Mouse (Mus musculus): ENCODE measurements at regions not wholly inside any gene's neighbourhood (a gene's known extent, or its start where the extent isn't known, plus 50 kb on each side); places are given as distances from the start of the nearest gene placed in this dataset.

GRCm38 (mm10) chr7:36078089-36078654 is 275.4 kb upstream of the Zfp507 start:
- Histone ChIP-seq H3K4me3 (replicated peaks; ENCODE audit: extremely low read depth, low read depth, low read length) (no peak overlapping the region), H3K4me1 (ENCODE audit: control insufficient read depth, insufficient read depth, low read length) (no peaks in the 10 kb centered on the region)
- no peak for TF ChIP-seq CTCF (IDR thresholded peaks at IDR 0.05; ENCODE audit: insufficient read depth, low read length)
- no peak for TF ChIP-seq POLR2A (IDR thresholded peaks at IDR 0.05; ENCODE audit: borderline replicate concordance, extremely low read depth, low read depth, low read length)
- no peak for DNase-seq
- WGBS, result 59% methylated on average over 11 of the region's 11 CpGs

GRCm38 (mm10) chr7:36077271-36077670 is 274.5 kb upstream of the Zfp507 start:
- H3K4me1 ChIP-seq (ENCODE audit: control insufficient read depth, insufficient read depth, low read length), result no peaks in the 10 kb centered on the region
- 54% methylated on average over 2 of the region's 2 CpGs for WGBS
- DNase-seq, result no peak

GRCm38 (mm10) chr7:36076021-36076441 is 273.2 kb upstream of the Zfp507 start:
- TF ChIP-seq POLR2A (IDR thresholded peaks at IDR 0.05; ENCODE audit: borderline replicate concordance, extremely low read depth, low read depth, low read length) (no peak), CTCF (IDR thresholded peaks at IDR 0.05; ENCODE audit: insufficient read depth, low read length) (no peak)
- peak; percentile 5 for DNase-seq
- 15% methylated on average over 11 of the region's 11 CpGs for WGBS
- Histone ChIP-seq H3K4me3 (replicated peaks; ENCODE audit: extremely low read depth, low read depth, low read length) (no peak overlapping the region), H3K4me1 (ENCODE audit: control insufficient read depth, insufficient read depth, low read length) (no peaks in the 10 kb centered on the region)

More at GRCm38 (mm10) chr7:36077271-36077670, 274.5 kb upstream of the Zfp507 start:
- TF ChIP-seq CTCF (IDR thresholded peaks at IDR 0.05; ENCODE audit: insufficient read depth, low read length) (no peak), POLR2A (IDR thresholded peaks at IDR 0.05; ENCODE audit: borderline replicate concordance, extremely low read depth, low read depth, low read length) (no peak)
- H3K4me3 ChIP-seq (replicated peaks; ENCODE audit: extremely low read depth, low read depth, low read length), result no peak overlapping the region

GRCm38 (mm10) chr7:36071774-36072173 is 269.0 kb upstream of the Zfp507 start:
- no peaks in the 10 kb centered on the region for H3K4me1 ChIP-seq (ENCODE audit: control insufficient read depth, insufficient read depth, low read length)
- DNase-seq, result peak; percentile 17
- H3K4me3 ChIP-seq (replicated peaks; ENCODE audit: extremely low read depth, low read depth, low read length), result no peak overlapping the region
- TF ChIP-seq POLR2A (IDR thresholded peaks at IDR 0.05; ENCODE audit: borderline replicate concordance, extremely low read depth, low read depth, low read length), result no peak
- peak; percentile 76 for TF ChIP-seq CTCF (IDR thresholded peaks at IDR 0.05; ENCODE audit: insufficient read depth, low read length)
- 5% methylated on average over 13 of the region's 13 CpGs for WGBS

GRCm38 (mm10) chr7:36066725-36067124 is 263.9 kb upstream of the Zfp507 start:
- no peak for TF ChIP-seq CTCF (IDR thresholded peaks at IDR 0.05; ENCODE audit: insufficient read depth, low read length)
- TF ChIP-seq POLR2A (IDR thresholded peaks at IDR 0.05; ENCODE audit: borderline replicate concordance, extremely low read depth, low read depth, low read length), result no peak
- WGBS, result 61% methylated on average over 3 of the region's 3 CpGs
- no peak for DNase-seq
- H3K4me3 ChIP-seq (replicated peaks; ENCODE audit: extremely low read depth, low read depth, low read length), result no peak overlapping the region
- no peaks in the 10 kb centered on the region for H3K4me1 ChIP-seq (ENCODE audit: control insufficient read depth, insufficient read depth, low read length)

GRCm38 (mm10) chr7:36061679-36062078 is 258.9 kb upstream of the Zfp507 start:
- 91% methylated on average over 4 of the region's 4 CpGs for WGBS

GRCm38 (mm10) chr7:36060426-36060825 is 257.6 kb upstream of the Zfp507 start:
- DNase-seq, result no peak
- Histone ChIP-seq H3K4me3 (replicated peaks; ENCODE audit: extremely low read depth, low read depth, low read length) (no peak overlapping the region), H3K4me1 (ENCODE audit: control insufficient read depth, insufficient read depth, low read length) (no peaks in the 10 kb centered on the region)
- TF ChIP-seq CTCF (IDR thresholded peaks at IDR 0.05; ENCODE audit: insufficient read depth, low read length) (no peak), POLR2A (IDR thresholded peaks at IDR 0.05; ENCODE audit: borderline replicate concordance, extremely low read depth, low read depth, low read length) (no peak)
- 66% methylated on average over 4 of the region's 4 CpGs for WGBS

More at GRCm38 (mm10) chr7:36061679-36062078, 258.9 kb upstream of the Zfp507 start:
- no peak for DNase-seq
- H3K4me3 ChIP-seq (replicated peaks; ENCODE audit: extremely low read depth, low read depth, low read length), result no peak overlapping the region
- no peaks in the 10 kb centered on the region for H3K4me1 ChIP-seq (ENCODE audit: control insufficient read depth, insufficient read depth, low read length)
- no peak for TF ChIP-seq CTCF (IDR thresholded peaks at IDR 0.05; ENCODE audit: insufficient read depth, low read length)
- TF ChIP-seq POLR2A (IDR thresholded peaks at IDR 0.05; ENCODE audit: borderline replicate concordance, extremely low read depth, low read depth, low read length), result no peak

- DNase-seq, result no peak
- Histone ChIP-seq H3K4me1 (ENCODE audit: control insufficient read depth, insufficient read depth, low read length) (no peaks in the 10 kb centered on the region), H3K4me3 (replicated peaks; ENCODE audit: extremely low read depth, low read depth, low read length) (no peak overlapping the region)
- 79% methylated on average over 8 of the region's 8 CpGs for WGBS
- TF ChIP-seq POLR2A (IDR thresholded peaks at IDR 0.05; ENCODE audit: borderline replicate concordance, extremely low read depth, low read depth, low read length) (no peak), CTCF (IDR thresholded peaks at IDR 0.05; ENCODE audit: insufficient read depth, low read length) (no peak)
Measured at GRCm38 (mm10) chr7:36046053-36046452, 243.2 kb upstream of the Zfp507 start.

GRCm38 (mm10) chr7:36031881-36032280 is 229.1 kb upstream of the Zfp507 start:
- Histone ChIP-seq H3K4me3 (replicated peaks; ENCODE audit: extremely low read depth, low read depth, low read length) (no peak overlapping the region), H3K4me1 (ENCODE audit: control insufficient read depth, insufficient read depth, low read length) (no peaks in the 10 kb centered on the region)
- no peak for DNase-seq
- 84% methylated on average over 3 of the region's 3 CpGs for WGBS
- TF ChIP-seq CTCF (IDR thresholded peaks at IDR 0.05; ENCODE audit: insufficient read depth, low read length), result no peak
- TF ChIP-seq POLR2A (IDR thresholded peaks at IDR 0.05; ENCODE audit: borderline replicate concordance, extremely low read depth, low read depth, low read length), result no peak

- WGBS, result 81% methylated on average over 10 of the region's 10 CpGs
Measured at GRCm38 (mm10) chr7:36023015-36023414, 220.2 kb upstream of the Zfp507 start.

More at GRCm38 (mm10) chr7:36023015-36023414, 220.2 kb upstream of the Zfp507 start:
- no peak for TF ChIP-seq POLR2A (IDR thresholded peaks at IDR 0.05; ENCODE audit: borderline replicate concordance, extremely low read depth, low read depth, low read length)
- no peak for TF ChIP-seq CTCF (IDR thresholded peaks at IDR 0.05; ENCODE audit: insufficient read depth, low read length)
- H3K4me1 ChIP-seq (ENCODE audit: control insufficient read depth, insufficient read depth, low read length), result no peaks in the 10 kb centered on the region
- no peak overlapping the region for H3K4me3 ChIP-seq (replicated peaks; ENCODE audit: extremely low read depth, low read depth, low read length)
- no peak for DNase-seq
